ENCODE assay signal across 8 mouse cellular contexts in the genomic region with DNA sequence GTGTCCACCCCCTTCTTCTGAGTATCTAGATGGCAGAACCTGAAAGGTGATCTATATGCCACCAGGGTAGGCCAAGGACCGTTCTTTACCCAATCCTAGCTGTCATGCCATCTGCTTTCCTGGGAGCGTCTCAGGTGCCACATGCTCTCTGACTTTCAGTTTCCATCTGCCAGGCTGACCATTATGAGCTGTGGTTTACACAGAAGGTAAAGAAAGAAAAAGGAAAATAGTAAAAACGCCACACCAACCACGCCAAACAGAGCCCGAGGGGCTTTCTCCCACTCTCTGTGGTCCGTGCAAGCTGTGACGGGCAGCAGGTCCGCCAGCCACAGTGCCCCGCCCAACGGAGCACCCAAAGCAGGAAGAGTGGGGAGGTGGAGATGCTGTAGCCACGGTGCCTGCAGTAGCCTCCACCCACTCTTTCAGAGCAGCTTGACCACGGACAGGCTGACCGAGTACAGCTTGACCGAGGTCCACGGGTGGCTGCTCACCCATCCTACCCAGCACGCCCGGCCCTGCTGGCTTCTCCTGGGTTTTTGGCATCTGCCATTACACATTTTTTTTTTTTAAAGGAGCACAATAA. TPM values are rescaled to one million over a fixed set of nuclear protein-coding genes. Genes with fewer than 3 reads are reported as not detected.
DNase-seq lines count a peak whose midpoint lies in the region; ATAC-seq lines count a peak whose summit lies in the region.

No protein-coding gene starts in this region.

- no peaks in the 10 kb centered on the region for H3K36me3 ChIP-seq in heart, embryonic 10.5 days

- H3K27ac ChIP-seq in heart, embryonic 10.5 days = no peak overlapping the region

- 0 out of 2 replicates have a peak, but pooled peaks cover 7% of the 10 kb centered on the region for H3K27me3 ChIP-seq in heart, embryonic 10.5 days (ENCODE audit: insufficient read depth, poor library complexity, severe bottlenecking)

- peak; percentile 72 for DNase-seq in ovary, adult 18-20 months (ENCODE audit: low spot score)
- no peak for DNase-seq in ovary, postnatal 10 days (ENCODE audit: low spot score)
- DNase-seq in cerebellum, adult 18-20 months = peak; percentile 71 to 78
- DNase-seq in induced T-regulatory cell, adult 2 months (ENCODE audit: low read depth) = peak; percentile 80
- peak; percentile 52 to 60 for DNase-seq in lung, postnatal 4 days
- no peak for DNase-seq in urinary bladder, postnatal 25 days (ENCODE audit: low spot score)
- no peak for DNase-seq in heart, embryonic 10.5 days (ENCODE audit: low spot score)

- H3K9me3 ChIP-seq in heart, embryonic 10.5 days = no peaks in the 10 kb centered on the region

- no peak overlapping the region for H3K4me3 ChIP-seq in heart, embryonic 10.5 days

- no peak for ATAC-seq in frontal cortex, adult (ENCODE audit: low TSS enrichment)

- peaks cover 53% of the 10 kb centered on the region for H3K4me1 ChIP-seq in heart, embryonic 10.5 days

- 80% methylated on average over 17 of the region's 17 CpGs for WGBS in heart, embryonic 10.5 days

RNA-seq across cellular contexts. Expression of gene Nfkbia, which starts 27.0 kb away (rescaled TPM):
- 36.8 and 44.2 TPM in 2 replicates for polyA plus RNA-seq in heart, embryonic 10.5 days (2016; fragmentation: Nextera tagmentation; extraction: Ambion mirVana)

Comparison
In these comparisons a context has a peak if more than half of its experiments do, and no peak if none do; other contexts are left out.
1. DNase-seq: peak in ovary, adult 18-20 months (single experiment), cerebellum, adult 18-20 months (2 of 2), induced T-regulatory cell, adult 2 months (single experiment) and lung, postnatal 4 days (2 of 2); none in ovary, postnatal 10 days (single experiment), urinary bladder, postnatal 25 days (single experiment) and heart, embryonic 10.5 days (single experiment).